Mouse (Mus musculus): ENCODE measurements around the gene Tspan18.

DNA sequence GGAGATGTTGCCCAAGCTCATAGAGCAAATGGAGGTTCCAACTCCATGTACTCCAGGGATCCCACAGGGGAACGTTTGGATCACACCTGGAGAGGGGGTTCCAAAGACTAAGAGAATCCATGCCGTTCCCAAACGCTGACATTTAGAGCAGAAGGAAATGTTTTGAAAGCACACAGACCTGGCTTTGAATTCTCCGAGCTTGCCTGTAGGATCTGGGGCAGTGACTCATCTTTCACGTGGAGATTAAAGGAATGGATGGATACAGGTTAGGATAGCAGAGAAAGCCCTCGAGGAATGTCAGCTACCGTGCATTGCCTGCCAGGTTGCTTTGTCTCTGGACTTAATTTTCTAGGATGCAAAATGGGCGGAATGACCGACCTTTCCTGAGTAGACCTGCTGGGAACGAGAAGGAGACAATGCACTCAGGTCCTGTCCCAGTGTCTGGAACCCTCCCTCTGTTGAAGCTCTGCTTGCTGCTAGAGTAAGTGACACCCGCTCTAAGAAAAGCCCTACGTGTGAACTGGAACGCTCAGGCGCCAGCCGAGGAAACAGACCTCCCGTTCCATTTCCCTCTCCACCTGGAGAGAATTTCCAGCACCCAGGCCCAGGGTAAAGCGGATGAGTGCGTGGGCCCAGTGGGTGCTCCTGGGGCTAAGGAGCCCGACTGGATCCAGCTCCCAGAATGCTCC, 164.0 kb downstream of the Tspan18 start:
- no peak for TF ChIP-seq CTCF (conservative IDR thresholded peaks at IDR 0.05; ENCODE audit: low read length)
- TF ChIP-seq POU5F1 (IDR thresholded peaks at IDR 0.05; ENCODE audit: borderline replicate concordance, low read length): no peak
- no peak for TF ChIP-seq NANOG (IDR thresholded peaks at IDR 0.05; ENCODE audit: borderline replicate concordance, low read length)
